Mouse (Mus musculus) small intestine, adult 2 months (tissue): ENCODE results near the gene Ncor1. TPM values are rescaled to one million over a fixed set of nuclear protein-coding genes. Genes with fewer than 3 reads are reported as not detected.
A peak's percentile ranks its signal among the peaks of the same experiment; 100 is the strongest.
"Not testable (repeated sequence)": the region's sequence is repeated elsewhere in the genome, so short reads cannot be mapped to it uniquely, and the experiment has no call there.

Source experiments
- H3K27ac ChIP-seq: fragments of 200-500 bp; 2 replicates; pipeline ENCODE4 v1.5.1; 2012; ENCODE audit warnings: low read depth, low read length, control low read depth, inconsistent platforms; ENCODE audit not compliant: insufficient read depth
- H3K27me3 ChIP-seq: fragments of 200-500 bp; 2 replicates; pipeline ENCODE4 v1.6.1; 2012; ENCODE audit warnings: mild to moderate bottlenecking, moderate library complexity, low read length, inconsistent platforms; ENCODE audit not compliant: control insufficient read depth, insufficient read depth
- H3K36me3 ChIP-seq: fragments of 200-500 bp; 2 replicates; pipeline ENCODE4 v1.6.1; 2012; ENCODE audit warnings: mild to moderate bottlenecking, low read length, control low read depth, inconsistent platforms; ENCODE audit not compliant: control insufficient read depth, insufficient read depth
- H3K4me1 ChIP-seq: fragments of 200-500 bp; 2 replicates; pipeline ENCODE4 v1.6.1; 2012; ENCODE audit warnings: low read length, inconsistent platforms, mixed read lengths; ENCODE audit not compliant: control insufficient read depth, insufficient read depth, insufficient read length
- H3K4me3 ChIP-seq: fragments of 200-500 bp; 2 replicates; pipeline ENCODE4 v1.5.1; 2012; ENCODE audit warnings: low read depth, mild to moderate bottlenecking, control low read depth, inconsistent platforms, low read length, moderate library complexity
- CTCF ChIP-seq: fragments of 200-500 bp; IDR thresholded peaks from 2 replicates; pipeline ENCODE4 v1.5.1; 2012; ENCODE audit warnings: low read depth, mild to moderate bottlenecking, control low read depth, inconsistent platforms, low read length, moderate library complexity, mixed read lengths; ENCODE audit not compliant: insufficient replicate concordance, insufficient read length; ENCODE audit errors: extremely low read depth
- POLR2A ChIP-seq: fragments of 200-500 bp; IDR thresholded peaks from 2 replicates; pipeline ENCODE4 v1.6.1; 2012; ENCODE audit warnings: low read depth, mild to moderate bottlenecking, control low read depth, inconsistent platforms, low read length, moderate library complexity
- WGBS: fragments of 180-500 bp; shearing (Covaris S2); methylation state at CpG from one replicate; pipeline ENCODE4 v1.1.7; 2018; 5-methylcytosine and 5-hydroxymethylcytosine counted together
- polyA plus RNA-seq: library from polyadenylated mRNA; depleted of rRNA; stranded (reverse); fragments of >200 nt; gene quantifications from 2 replicates; pipeline ENCODE4 v1.2.3, GENCODE M21; 2012

The Ncor1 gene
- polyA plus RNA-seq, 1 experiment = 130 TPM

DNA sequence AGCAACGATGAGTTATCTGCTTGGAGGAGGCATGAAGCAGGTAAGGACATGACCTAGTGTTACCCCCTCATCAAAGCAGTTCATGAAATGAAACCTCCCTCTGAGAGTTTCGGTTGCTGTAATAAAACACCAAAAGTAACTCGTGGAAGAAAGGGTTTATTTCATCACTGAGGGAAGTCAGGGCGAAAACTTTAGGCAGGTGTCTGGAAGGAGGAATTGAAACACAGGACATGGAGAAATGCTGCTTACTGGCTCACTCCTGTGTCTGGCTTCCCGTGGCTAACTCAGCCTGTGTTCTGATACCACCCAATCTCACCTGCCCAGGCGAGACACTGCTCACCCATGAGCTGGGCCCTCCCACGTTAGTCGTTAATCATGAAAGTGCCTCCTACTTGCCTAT, 173.3 kb downstream of the Ncor1 start:
- 79% methylated on average over 8 of the region's 8 CpGs for WGBS
- peaks cover 32% of the 10 kb centered on the region for H3K36me3 ChIP-seq
- no peak overlapping the region for H3K27ac ChIP-seq
- TF ChIP-seq CTCF = no peak
- TF ChIP-seq POLR2A = no peak
- no peaks in the 10 kb centered on the region for H3K4me1 ChIP-seq
- H3K4me3 ChIP-seq = no peak overlapping the region
- no peaks in the 10 kb centered on the region for H3K27me3 ChIP-seq

DNA sequence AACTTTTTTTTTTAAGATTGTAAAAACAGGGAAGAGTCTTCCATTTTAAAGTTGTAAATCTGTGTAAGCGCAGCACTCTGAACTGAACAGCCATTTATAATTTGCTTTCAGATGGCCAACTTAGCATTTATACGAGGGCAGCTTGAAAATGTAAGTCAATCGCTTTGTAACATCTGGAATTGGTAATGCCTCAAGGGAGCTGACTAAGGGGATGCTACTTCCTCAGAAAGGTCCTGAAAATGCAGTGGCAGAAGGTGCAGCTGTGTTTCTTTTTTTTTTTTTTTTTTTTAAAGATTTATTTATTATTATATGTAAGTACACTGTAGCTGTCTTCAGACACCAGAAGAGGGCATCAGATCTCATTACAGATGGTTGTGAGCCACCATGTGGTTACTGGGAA, 174.3 kb downstream of the Ncor1 start:
- not testable (repeated sequence) for H3K4me3 ChIP-seq, H3K27ac ChIP-seq, H3K27me3 ChIP-seq, H3K4me1 ChIP-seq
- 95% methylated on average over 3 of the region's 3 CpGs for WGBS
- H3K36me3 ChIP-seq = peaks cover 32% of the 10 kb centered on the region

DNA sequence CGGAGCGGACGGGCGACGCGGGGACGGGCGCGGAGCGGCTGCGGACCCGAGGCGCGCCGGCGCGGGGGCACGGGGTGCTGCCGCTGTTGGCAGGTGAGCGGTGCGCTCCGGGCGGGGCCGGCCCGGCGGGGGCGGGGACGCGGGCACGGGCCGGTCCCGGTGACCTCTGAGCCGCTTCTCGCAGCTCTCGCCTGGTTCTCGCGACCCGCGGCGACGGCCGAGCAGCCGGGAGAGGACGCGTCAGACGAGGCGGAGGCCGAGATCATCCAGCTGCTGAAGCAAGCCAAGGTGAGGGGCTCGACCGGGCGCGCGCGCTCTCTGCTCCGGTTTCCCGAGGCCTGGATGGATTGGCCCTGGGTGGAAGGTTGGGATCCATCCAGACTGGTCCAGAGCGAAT, 176.7 kb downstream of the Ncor1 start:
- TF ChIP-seq CTCF = no peak
- TF ChIP-seq POLR2A = no peak
- Histone ChIP-seq H3K27me3 (no peaks in the 10 kb centered on the region), H3K4me3 (peak overlapping the region; percentile 97), H3K36me3 (peaks cover 21% of the 10 kb centered on the region), H3K4me1 (peaks cover 2% of the 10 kb centered on the region; the same call in 1 of the 2 replicates), H3K27ac (peak overlapping the region; percentile 86)
- 2% methylated on average over 50 of the region's 57 CpGs for WGBS

DNA sequence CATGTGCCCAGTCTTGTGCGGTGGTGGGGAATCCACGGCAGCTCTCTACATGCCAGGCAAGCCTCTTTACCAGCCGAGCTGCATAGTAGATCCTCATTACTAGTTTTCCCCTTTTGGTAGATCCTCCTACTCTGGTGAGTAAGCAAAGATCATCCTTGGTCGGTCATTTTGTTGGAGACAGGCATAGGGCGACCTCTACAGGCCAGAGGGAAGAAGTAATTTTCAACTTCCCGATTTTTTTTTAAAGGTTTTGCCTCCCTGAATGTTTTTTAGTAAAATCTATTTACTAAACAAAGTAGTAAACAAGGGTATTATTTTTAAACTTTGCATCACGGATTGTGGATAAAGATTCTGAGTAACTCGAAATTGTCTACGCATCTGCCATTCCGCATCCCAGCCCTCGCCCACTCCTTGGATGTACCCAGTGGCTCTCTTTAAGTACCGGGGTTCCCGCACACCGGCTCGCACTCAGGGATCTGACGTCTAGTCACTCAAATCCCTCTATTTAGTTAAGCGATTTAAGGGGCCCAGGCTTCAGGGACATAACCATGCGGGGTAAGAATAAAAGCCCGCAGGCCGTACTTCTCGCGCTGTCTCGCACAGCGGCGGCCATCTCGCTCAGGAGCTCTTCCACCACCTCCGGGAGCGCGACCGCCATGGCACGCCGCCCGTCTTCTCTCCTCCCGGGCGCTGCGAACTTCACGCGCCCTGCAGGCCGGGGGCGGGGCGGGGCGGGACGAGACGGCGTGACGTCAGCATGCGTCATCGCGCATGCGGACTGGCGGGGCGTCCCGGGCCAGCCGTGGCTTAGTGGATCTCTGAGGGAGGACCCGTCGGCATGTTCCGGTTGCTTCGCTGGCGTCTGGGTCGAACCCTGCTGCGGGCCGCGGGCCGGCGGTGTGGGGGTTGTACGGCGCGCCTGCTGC, 177.4 kb downstream of the Ncor1 start, which contains the start of the genes Zswim7 and Ttc19:
Zswim7 (minus strand) TSS at position 701 of the 926 bp plus-strand sequence.
Ttc19 (plus strand) TSS at position 799 of the 926 bp plus-strand sequence.
- H3K4me1 ChIP-seq = peaks cover 2% of the 10 kb centered on the region; the same call in 1 of the 2 replicates
- TF ChIP-seq POLR2A = peak; percentile 88
- peak; percentile 8; the same call in 1 of the 2 replicates for TF ChIP-seq CTCF
- peaks cover 18% of the 10 kb centered on the region for H3K36me3 ChIP-seq
- peak within 1 kb of the TSS; percentile 92 for H3K27ac ChIP-seq
- no peaks in the 10 kb centered on the region for H3K27me3 ChIP-seq
- WGBS = under 1% methylated on average over 68 of the region's 68 CpGs
- peak within 1 kb of the TSS; percentile 97 for H3K4me3 ChIP-seq

DNA sequence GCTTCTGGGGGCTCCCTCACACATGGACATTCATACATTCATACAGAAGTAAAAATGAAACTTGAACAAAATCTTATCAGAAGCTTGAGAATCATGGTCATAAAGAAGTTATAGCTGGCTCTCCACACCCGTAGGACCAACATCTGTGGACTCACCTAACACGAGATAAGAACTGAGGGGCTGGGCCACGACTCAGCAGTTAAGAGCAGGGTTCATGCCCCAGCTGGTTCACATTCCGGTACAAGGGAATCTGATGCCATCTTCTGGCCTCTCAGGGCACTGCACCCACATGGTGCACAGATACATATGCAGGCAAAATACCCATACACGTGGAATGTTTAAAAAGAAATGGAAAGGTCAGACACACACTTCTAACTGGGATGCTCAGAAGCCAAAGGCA, 180.3 kb downstream of the Ncor1 start:
- no peaks in the 10 kb centered on the region for H3K27me3 ChIP-seq
- peak overlapping the region; percentile 68; the same call in 1 of the 2 replicates for H3K27ac ChIP-seq
- TF ChIP-seq POLR2A (no peak), CTCF (peak; percentile 82; the same call in 1 of the 2 replicates)
- H3K4me1 ChIP-seq = peaks cover 2% of the 10 kb centered on the region; the same call in 1 of the 2 replicates
- WGBS = 5% methylated on average over 5 of the region's 5 CpGs
- H3K36me3 ChIP-seq = 0 out of 2 replicates have a peak, but pooled peaks cover under 1% of the 10 kb centered on the region
- H3K4me3 ChIP-seq = peak overlapping the region; percentile 35

DNA sequence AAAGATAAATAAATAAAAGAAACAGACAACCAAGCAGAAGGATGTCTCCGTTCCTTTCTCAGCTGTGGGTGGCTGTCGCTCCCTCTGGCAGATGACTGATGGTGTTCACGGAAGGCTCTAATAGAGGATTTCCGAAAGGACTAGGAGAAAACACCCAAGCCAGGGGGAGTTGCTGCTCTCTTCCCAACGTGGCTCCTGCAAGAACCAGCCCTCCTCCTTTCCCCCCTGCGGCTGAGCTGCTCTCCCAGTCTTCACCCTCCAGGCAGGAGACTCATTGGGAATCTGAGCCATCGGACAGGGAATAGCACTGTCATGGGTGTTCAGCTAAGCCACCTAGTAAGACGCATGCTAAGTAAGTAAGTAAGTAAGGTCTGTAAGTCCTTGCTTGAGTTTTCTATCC, 181.3 kb downstream of the Ncor1 start:
- TF ChIP-seq POLR2A (no peak), CTCF (no peak)
- Histone ChIP-seq H3K27me3 (no peaks in the 10 kb centered on the region), H3K4me1 (peaks cover 2% of the 10 kb centered on the region; the same call in 1 of the 2 replicates), H3K27ac (no peak overlapping the region), H3K36me3 (no peaks in the 10 kb centered on the region), H3K4me3 (no peak overlapping the region)
- WGBS = 84% methylated on average over 8 of the region's 8 CpGs

DNA sequence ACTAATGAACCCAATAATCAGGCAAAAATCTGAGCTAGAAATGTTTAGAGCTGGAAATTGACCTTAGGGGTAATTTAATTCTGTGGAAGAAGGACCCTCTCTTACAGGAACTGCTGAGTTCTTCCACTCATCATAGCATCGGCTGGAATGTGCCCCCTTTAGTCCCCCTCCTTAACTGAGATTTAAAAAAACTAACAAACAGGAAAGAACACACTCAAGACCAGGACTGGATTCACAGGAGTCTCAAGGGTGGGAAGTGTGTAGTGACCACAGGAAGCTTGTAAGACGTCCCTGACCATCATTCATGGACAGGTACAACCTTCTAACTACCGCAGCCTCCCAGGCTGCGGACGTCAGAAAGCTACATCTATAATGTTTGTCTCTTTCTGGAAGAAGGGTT, 187.5 kb downstream of the Ncor1 start:
- no peak overlapping the region for H3K4me3 ChIP-seq
- H3K27me3 ChIP-seq = no peaks in the 10 kb centered on the region
- TF ChIP-seq CTCF (no peak), POLR2A (no peak)
- peaks cover 2% of the 10 kb centered on the region; the same call in 1 of the 2 replicates for H3K4me1 ChIP-seq
- peaks cover 6% of the 10 kb centered on the region; the same call in 1 of the 2 replicates for H3K36me3 ChIP-seq
- no peak overlapping the region for H3K27ac ChIP-seq
- 74% methylated on average over 5 of the region's 5 CpGs for WGBS
